Mouse (Mus musculus) naive thymus-derived CD4-positive, alpha-beta T cell, adult 5 months (primary cell): ENCODE measurements around the gene Lipn. TPM values are rescaled to one million over a fixed set of nuclear protein-coding genes. Genes with fewer than 3 reads are reported as not detected.

Source experiments
- polyA plus RNA-seq: library from polyadenylated mRNA; unstranded; fragments of 100-300 nt; shearing (Covaris generic); gene quantifications from one replicate; pipeline ENCODE4 v1.2.1, GENCODE M21; 2017

Lipn gene
- polyA plus RNA-seq = not detected

DNA sequence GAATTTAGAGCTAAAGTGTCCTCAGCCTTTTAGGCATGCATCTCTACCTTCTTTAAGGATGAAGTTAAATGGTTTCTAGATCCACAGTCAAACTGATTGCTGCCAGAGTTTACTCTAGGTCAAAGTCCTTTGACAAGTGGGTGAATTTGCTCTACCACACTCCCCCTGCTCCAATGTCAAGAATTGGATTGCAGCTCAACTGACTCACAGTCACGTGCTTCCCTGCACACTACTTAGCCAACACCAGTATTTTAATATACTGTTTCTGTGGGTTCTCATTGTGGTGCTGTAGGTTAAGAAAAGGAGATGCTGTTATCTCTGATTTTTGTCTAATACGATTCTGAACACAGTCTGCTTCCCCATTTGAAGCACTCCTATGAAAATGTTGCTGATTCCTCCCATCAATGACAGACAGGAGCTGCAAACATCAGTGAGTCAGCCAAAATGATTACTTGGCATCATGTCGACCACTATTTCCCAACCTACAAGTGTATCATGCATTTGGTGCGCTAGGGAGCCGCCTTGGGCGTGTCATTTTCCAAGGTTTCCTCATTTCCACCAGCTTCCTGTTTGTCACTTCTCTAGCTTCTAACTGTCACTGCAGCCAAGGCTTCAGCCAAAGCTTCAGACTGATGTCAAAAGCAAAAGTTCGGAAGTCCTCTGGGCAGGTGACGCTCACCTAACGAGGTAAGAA is at the start of gene Lipn:
Lipn (plus strand) TSS at position 580 of the 694 bp plus-strand sequence.

DNA sequence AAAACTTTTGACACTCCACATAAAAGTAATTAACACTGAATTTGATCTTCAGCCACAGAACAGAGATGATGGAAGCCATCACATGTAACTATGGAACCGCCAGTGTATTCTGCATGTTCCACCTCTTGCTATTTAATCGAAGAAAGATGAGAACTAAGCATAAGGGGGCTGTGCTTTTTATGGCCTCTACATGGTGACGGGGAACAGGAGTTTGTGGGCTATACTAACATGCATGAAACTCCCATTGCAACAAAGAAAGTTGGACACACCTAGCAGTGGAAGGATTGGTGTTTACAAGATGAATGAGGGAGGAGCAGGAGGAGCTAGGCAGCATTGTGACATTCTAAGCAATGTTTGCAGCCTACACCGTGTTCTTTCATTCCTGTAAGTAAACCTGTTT is 33.5 kb downstream of the Lipn start, which contains the start of gene Lipm:
Lipm (plus strand) TSS at position 301 of the 400 bp plus-strand sequence.

Other genes with a start within 250 kb of the Lipn start
- not detected for gene Lipf, start 106.2 kb upstream of the Lipn start, polyA plus RNA-seq
- not detected for gene Lipk, start 59.1 kb upstream of the Lipn start, polyA plus RNA-seq
- not detected for gene Lipm, start 33.6 kb downstream of the Lipn start, polyA plus RNA-seq
- not detected for gene Ankrd22, start 98.7 kb downstream of the Lipn start, polyA plus RNA-seq
- 91.4 TPM for gene Stambpl1, start 124.9 kb downstream of the Lipn start, polyA plus RNA-seq
- not detected for gene Acta2, start 188.2 kb downstream of the Lipn start, polyA plus RNA-seq
- gene Fas, start 223.3 kb downstream of the Lipn start, polyA plus RNA-seq = 38.0 TPM